Mouse (Mus musculus) heart, adult 2 months (tissue): ENCODE results near the gene Ahdc1.

ENCODE experiments used
- CTCF ChIP-seq: fragments of 200-600 bp; IDR thresholded peaks from 2 replicates; pipeline ENCODE4 v1.8.1; 2022; ENCODE audit warnings: antibody characterized with exemption, mild to moderate bottlenecking, moderate library complexity
- EP300 ChIP-seq: fragments of 200-500 bp; IDR thresholded peaks from 2 replicates; pipeline ENCODE4 v1.6.1; 2011; ENCODE audit warnings: low read depth, low read length, control low read depth; ENCODE audit not compliant: insufficient read depth
- POLR2A ChIP-seq: fragments of 200-500 bp; IDR thresholded peaks from 2 replicates; pipeline ENCODE4 v1.6.1; 2011; ENCODE audit warnings: mild to moderate bottlenecking, low read depth, low read length, control low read depth; ENCODE audit not compliant: insufficient read depth

DNA sequence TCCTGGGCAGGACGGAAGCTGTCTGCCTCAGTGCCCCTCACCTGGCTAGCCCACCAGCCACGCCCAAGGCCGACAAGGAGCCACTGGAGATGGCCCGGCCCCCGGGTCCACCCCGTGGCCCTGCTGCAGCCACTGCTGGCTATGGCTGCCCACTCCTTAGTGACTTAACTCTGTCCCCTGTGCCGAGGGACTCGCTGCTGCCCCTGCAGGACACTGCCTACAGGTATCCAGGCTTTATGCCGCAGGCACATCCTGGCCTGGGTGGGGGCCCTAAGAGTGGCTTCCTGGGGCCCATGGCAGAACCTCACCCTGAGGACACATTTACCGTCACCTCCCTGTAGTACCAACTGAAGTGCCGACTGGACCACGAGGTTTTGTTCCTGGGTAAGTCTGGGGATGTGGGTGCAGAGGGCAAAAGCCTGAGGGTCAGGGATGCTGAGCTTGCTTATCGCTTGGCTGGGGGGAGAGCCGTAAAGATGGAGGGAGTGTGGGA, 54.9 kb downstream of the Ahdc1 start:
- TF ChIP-seq EP300 (no peak), CTCF (peak; percentile 35; the same call in 1 of the 2 replicates), POLR2A (no peak)
